Mouse (Mus musculus) heart, adult 2 months (tissue): ENCODE data around the gene Galt.

Experiments used
- CTCF ChIP-seq: fragments of 200-600 bp; IDR thresholded peaks from 2 replicates; pipeline ENCODE4 v1.8.1; 2022; ENCODE audit warnings: antibody characterized with exemption, mild to moderate bottlenecking, moderate library complexity
- EP300 ChIP-seq: fragments of 200-500 bp; IDR thresholded peaks from 2 replicates; pipeline ENCODE4 v1.6.1; 2011; ENCODE audit warnings: low read depth, low read length, control low read depth; ENCODE audit not compliant: insufficient read depth
- POLR2A ChIP-seq: fragments of 200-500 bp; IDR thresholded peaks from 2 replicates; pipeline ENCODE4 v1.6.1; 2011; ENCODE audit warnings: mild to moderate bottlenecking, low read depth, low read length, control low read depth; ENCODE audit not compliant: insufficient read depth

DNA sequence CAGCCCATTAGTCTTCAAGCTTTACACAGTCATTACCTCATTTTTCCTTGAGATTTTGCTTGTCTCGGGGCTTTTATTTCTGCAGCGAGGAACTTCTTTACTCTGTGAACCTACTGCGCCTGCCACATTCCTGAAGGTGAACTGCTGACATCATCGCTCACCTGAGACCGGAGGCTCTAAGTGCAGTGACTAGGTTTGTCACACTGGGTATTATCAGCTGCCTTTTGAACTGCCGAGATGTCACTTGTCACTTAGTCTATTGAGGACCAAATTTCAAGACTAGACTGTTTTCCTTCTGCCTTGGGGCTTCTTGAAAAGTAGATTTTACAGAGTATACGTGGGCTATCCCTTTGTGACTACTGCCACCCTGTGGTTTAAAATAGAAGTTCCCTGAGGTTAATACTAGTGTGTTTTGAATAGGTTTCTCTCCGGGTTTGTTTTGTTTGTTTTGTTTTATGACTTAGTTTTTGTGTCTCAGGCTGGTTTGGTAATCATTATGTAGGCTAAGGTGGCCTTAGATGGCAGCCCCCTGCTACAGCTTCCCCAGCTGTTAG is 46.8 kb upstream of the Galt start:
- TF ChIP-seq CTCF (peak; percentile 88), POLR2A (no peak), EP300 (no peak)
